Mouse (Mus musculus) CH12.LX (cell line): Measurements from ENCODE around the gene Higd1c. TPM values are rescaled to one million over a fixed set of nuclear protein-coding genes. Genes with fewer than 3 reads are reported as not detected.
"Not testable (repeated sequence)": the region's sequence is repeated elsewhere in the genome, so short reads cannot be mapped to it uniquely, and the experiment has no call there.

Source experiments
- DNase-seq: peaks from one replicate; pipeline ENCODE4 v3.0.0-alpha.2; 2013; ENCODE audit errors: extremely low read depth
- H3K27ac ChIP-seq: 2 replicates; pipeline ENCODE4 v1.5.1; 2012; ENCODE audit warnings: low read depth, mild to moderate bottlenecking, control low read depth, moderate library complexity; ENCODE audit not compliant: insufficient read depth
- H3K27me3 ChIP-seq: replicated peaks from 2 replicates; pipeline ENCODE3; 2012; ENCODE audit warnings: inconsistent platforms
- H3K36me3 ChIP-seq, 2 experiments: replicated peaks in 1 of 2; 2 replicates each; pipeline versions ENCODE3 to v1.6.1; 2012; ENCODE audit warnings: inconsistent platforms in 1 of 2, low read length in 1 of 2, mild to moderate bottlenecking in 1 of 2, mixed read lengths in 1 of 2, moderate library complexity in 1 of 2; ENCODE audit not compliant: control insufficient read depth in 1 of 2, insufficient read depth in 1 of 2
- H3K4me1 ChIP-seq, 2 experiments: 2 replicates each; pipeline ENCODE4 v1.6.1; 2012; ENCODE audit warnings: inconsistent platforms in 1 of 2, moderate library complexity in 1 of 2; ENCODE audit not compliant: insufficient read depth in 2 of 2, control insufficient read depth in 1 of 2
- H3K4me2 ChIP-seq: 2 replicates; pipeline ENCODE4 v1.6.1; 2012; ENCODE audit warnings: low read depth, mild to moderate bottlenecking, control low read depth; ENCODE audit not compliant: poor library complexity, insufficient read depth, severe bottlenecking
- H3K4me3 ChIP-seq, 3 experiments: fragments of 150-350 bp in 1 of 3; sonication (generic) in 1 of 3; replicated peaks in 1 of 3; 2 replicates each; pipeline versions ENCODE3 to v1.5.1; 2011 to 2012; ENCODE audit warnings: low read depth in 2 of 3, low read length in 2 of 3, mild to moderate bottlenecking in 2 of 3, moderate library complexity in 2 of 3, control low read depth in 1 of 3, improper control_type of control experiment in 1 of 3, inconsistent platforms in 1 of 3, mixed read lengths in 1 of 3; ENCODE audit not compliant: poor library complexity in 1 of 3
- H3K79me2 ChIP-seq: replicated peaks from 2 replicates; pipeline ENCODE4 v1.6.1; 2012; ENCODE audit warnings: mild to moderate bottlenecking, moderate library complexity; ENCODE audit not compliant: control insufficient read depth, poor library complexity, insufficient read depth, severe bottlenecking; ENCODE audit errors: extremely low read depth
- H3K9ac ChIP-seq: 2 replicates; pipeline ENCODE4 v1.6.1; 2012; ENCODE audit warnings: low read depth, mild to moderate bottlenecking, control low read depth, moderate library complexity; ENCODE audit not compliant: insufficient read depth
- H3K9me3 ChIP-seq: replicated peaks from 2 replicates; pipeline ENCODE3; 2012; ENCODE audit warnings: low read length, inconsistent platforms, mixed read lengths
- CTCF ChIP-seq, 2 experiments: IDR thresholded peaks in 1 of 2; conservative IDR thresholded peaks in 1 of 2; 2 replicates each; pipeline ENCODE4 v1.5.1; 2011 to 2012; ENCODE audit warnings: low read depth in 2 of 2, low read length in 2 of 2, improper control_type of control experiment in 1 of 2, inconsistent platforms in 1 of 2, mild to moderate bottlenecking in 1 of 2, moderate library complexity in 1 of 2
- HCFC1 ChIP-seq: IDR thresholded peaks from 2 replicates; pipeline ENCODE4 v1.6.1; 2012; ENCODE audit warnings: low read depth, mild to moderate bottlenecking, inconsistent platforms, low read length, improper control_type of control experiment
- JUN ChIP-seq: IDR thresholded peaks from 2 replicates; pipeline ENCODE4 v1.6.1; 2011; ENCODE audit warnings: low read depth, mild to moderate bottlenecking, low read length, improper control_type of control experiment, moderate library complexity; ENCODE audit not compliant: insufficient read depth
- MAX ChIP-seq: IDR thresholded peaks from 2 replicates; pipeline ENCODE4 v1.6.1; 2011; ENCODE audit warnings: low read length, improper control_type of control experiment
- MEF2A ChIP-seq: IDR thresholded peaks from 2 replicates; pipeline ENCODE4 v1.6.1; 2014; ENCODE audit warnings: low read depth, mild to moderate bottlenecking, inconsistent platforms, low read length, improper control_type of control experiment, borderline replicate concordance
- MXI1 ChIP-seq: IDR thresholded peaks from 2 replicates; pipeline ENCODE4 v1.6.1; 2011; ENCODE audit warnings: mild to moderate bottlenecking, low read depth, low read length, improper control_type of control experiment
- MYC ChIP-seq: IDR thresholded peaks from 2 replicates; pipeline ENCODE4 v1.6.1; 2011; ENCODE audit warnings: low read depth, mild to moderate bottlenecking, improper control_type of control experiment, low read length
- PAX5 ChIP-seq: IDR thresholded peaks from 2 replicates; pipeline ENCODE4 v1.6.1; 2012; ENCODE audit warnings: low read length, inconsistent platforms, mixed read lengths
- SIN3A ChIP-seq: IDR thresholded peaks from 2 replicates; pipeline ENCODE4 v1.6.1; 2012; ENCODE audit warnings: low read length, improper control_type of control experiment, inconsistent platforms
- SMC3 ChIP-seq: IDR thresholded peaks from 2 replicates; pipeline ENCODE4 v1.6.1; 2011; ENCODE audit warnings: low read depth, low read length, improper control_type of control experiment
- ZNF384 ChIP-seq: IDR thresholded peaks from 2 replicates; pipeline ENCODE4 v1.6.1; 2012; ENCODE audit warnings: low read depth, low read length, improper control_type of control experiment, inconsistent platforms
- dilution Hi-C: fragments of 300-500 bp; cut with MboI; formaldehyde crosslinking; loops from 2 replicates; pipeline ENCODE4 v1.14.3; 2020; ENCODE audit warnings: low sequenced_read_pairs; ENCODE audit not compliant: extremely low pct_unique_long_range_greater_than_20kb, extremely low pct_ligation_motif_present
- in situ Hi-C: fragments of 300-500 bp; cut with MboI; formaldehyde crosslinking; loops from 3 replicates; pipeline ENCODE4 v1.14.3; 2019; ENCODE audit warnings: low sequenced_read_pairs, low pct_ligation_motif_present, low pct_unique_long_range_greater_than_20kb, mixed read lengths
- polyA plus RNA-seq: library from polyadenylated mRNA; unstranded; fragments of >175 nt; gene quantifications from 2 replicates; pipeline ENCODE4 v1.2.1, GENCODE M21; 2012; ENCODE audit warnings: low read depth; ENCODE audit not compliant: insufficient read length
- total RNA-seq, 2 experiments: library from RNA; depleted of rRNA; stranded (reverse); fragments of 300-350 nt in 1 of 2; fragments of >200 nt in 1 of 2; gene quantifications; 2 replicates each; pipeline ENCODE4 v1.2.3; 2012 to 2014

Gene Higd1c
- total and polyA plus RNA-seq, 3 experiments, result not detected

DNA sequence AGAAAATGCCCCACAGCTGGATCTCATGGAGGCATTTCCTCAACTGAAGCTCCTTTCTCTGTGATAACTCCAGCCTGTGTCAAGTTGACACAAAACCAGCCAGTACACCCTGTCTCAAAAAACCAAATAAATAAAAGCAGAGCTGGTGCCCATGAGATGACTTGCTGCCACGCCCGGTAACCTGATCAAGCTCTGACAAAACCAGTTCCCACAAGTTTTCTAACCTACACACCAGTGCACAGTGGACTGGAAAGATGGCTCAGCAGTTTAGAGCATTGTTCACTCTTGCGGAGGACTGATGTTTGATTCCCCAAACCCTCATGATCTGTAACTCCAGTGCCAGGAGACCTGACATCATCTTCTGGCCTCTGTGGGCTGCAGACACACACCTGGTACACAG, 39.1 kb upstream of the Higd1c start:
- no peaks in the 10 kb centered on the region for H3K36me3 ChIP-seq
- no peak overlapping the region for H3K27ac ChIP-seq
- TF ChIP-seq JUN, result no peak
- no peak for TF ChIP-seq HCFC1
- TF ChIP-seq PAX5, result no peak
- TF ChIP-seq MXI1, result no peak
- no peak for TF ChIP-seq MAX
- TF ChIP-seq SIN3A, result no peak
- TF ChIP-seq SMC3, result no peak
- no peak for TF ChIP-seq MYC
- no peak for TF ChIP-seq MEF2A
- no peak for TF ChIP-seq ZNF384
- no peak overlapping the region for H3K4me3 ChIP-seq
- no peak for DNase-seq
- H3K4me1 ChIP-seq, result no peaks in the 10 kb centered on the region
- no peak overlapping the region for H3K4me2 ChIP-seq
- no peaks in the 10 kb centered on the region for H3K27me3 ChIP-seq
- H3K9me3 ChIP-seq, result no peaks in the 10 kb centered on the region
- no peaks in the 10 kb centered on the region for H3K79me2 ChIP-seq
- dilution Hi-C loops, result no loop called here
- no peak overlapping the region for H3K9ac ChIP-seq
- in situ Hi-C loops, result loop anchor here (10.0 kb wide), 1 partner anchor 60 kb away; no protein-coding TSS in a partner anchor

DNA sequence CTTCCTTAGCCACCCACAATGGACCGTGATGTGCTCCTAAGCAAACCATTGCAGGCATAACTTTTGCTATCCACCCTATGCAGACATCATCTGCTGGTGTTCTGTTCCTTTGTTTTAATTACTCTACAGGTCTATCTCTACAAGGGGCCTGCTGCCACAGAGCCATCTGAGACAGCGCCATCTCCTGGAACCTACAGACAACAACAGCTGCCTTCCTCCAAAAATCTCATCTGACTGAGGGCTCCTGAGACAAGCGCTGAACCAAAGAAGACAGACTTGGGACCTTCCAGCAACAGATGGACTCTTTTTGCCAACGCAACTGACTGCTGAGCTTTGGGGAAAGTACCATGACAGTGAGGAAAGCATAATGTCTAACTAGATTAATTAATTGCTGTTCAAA, 36.3 kb upstream of the Higd1c start:
- in situ Hi-C loops, result loop anchor here (10.0 kb wide), 1 partner anchor 63 kb away; no protein-coding TSS in a partner anchor
- H3K9ac ChIP-seq, H3K36me3 ChIP-seq, dilution Hi-C loops: not testable (repeated sequence)
- peak in 1 of 2 experiments; percentile 13; a peak in 2 of 4 replicates for TF ChIP-seq CTCF (conservative IDR thresholded peaks at IDR 0.05 in 1 of 2, IDR thresholded peaks at IDR 0.05 in 1 of 2; ENCODE audit: low read depth in 2 of 2, low read length in 2 of 2)
- TF ChIP-seq, all 38 proteins: peak for 1; not testable (repeated sequence) for 37
- not testable (repeated sequence) for H3K79me2 ChIP-seq, H3K9me3 ChIP-seq, H3K27me3 ChIP-seq, H3K4me2 ChIP-seq, H3K4me3 ChIP-seq, H3K4me1 ChIP-seq, H3K27ac ChIP-seq
- peak; percentile 32 for DNase-seq

GRCm38 (mm10) chr15:100329336-100329735, 35.0 kb upstream of the Higd1c start:
- H3K9me3 ChIP-seq, dilution Hi-C loops, H3K36me3 ChIP-seq, H3K4me1 ChIP-seq, H3K4me3 ChIP-seq, H3K27me3 ChIP-seq, H3K27ac ChIP-seq, DNase-seq, H3K4me2 ChIP-seq, H3K9ac ChIP-seq, H3K79me2 ChIP-seq: not testable (repeated sequence)
- in situ Hi-C loops, result loop anchor here (10.0 kb wide), 1 partner anchor 65 kb away; no protein-coding TSS in a partner anchor
